Mouse (Mus musculus) hindbrain, embryonic 11.5 days (tissue): ENCODE measurements around the gene Pigt. TPM values are rescaled to one million over a fixed set of nuclear protein-coding genes. Genes with fewer than 3 reads are reported as not detected.

Source experiments
- polyA plus RNA-seq: library from polyadenylated mRNA; unstranded; fragments of >200 nt; fragmentation: Nextera tagmentation; extraction: Ambion mirVana; gene quantifications from 2 replicates; pipeline ENCODE4 v1.2.1, GENCODE M21; 2014

Gene Pigt
- polyA plus RNA-seq, 1 experiment from 2014 or later: 56.8 TPM

Other genes with a start within 250 kb of the Pigt start
- gene Svs3b, start 240.9 kb upstream of the Pigt start, polyA plus RNA-seq: not detected in 2 replicates
- gene Svs4, start 219.1 kb upstream of the Pigt start, polyA plus RNA-seq: not detected in 2 replicates
- not detected in 2 replicates for gene Svs3a, start 208.3 kb upstream of the Pigt start, polyA plus RNA-seq
- not detected in 2 replicates for gene Svs6, start 180.8 kb upstream of the Pigt start, polyA plus RNA-seq
- not detected in 2 replicates for gene Svs5, start 164.8 kb upstream of the Pigt start, polyA plus RNA-seq
- gene Slpi, start 108.4 kb upstream of the Pigt start, polyA plus RNA-seq: 0.43 and 0.46 TPM in 2 replicates
- gene Rbpjl, start 94.4 kb upstream of the Pigt start, polyA plus RNA-seq: not detected in 2 replicates
- gene Matn4, start 92.4 kb upstream of the Pigt start, polyA plus RNA-seq: 0.71 and 0.91 TPM in 2 replicates
- 9.8 and 11.6 TPM in 2 replicates for gene Sdc4, start 53.6 kb upstream of the Pigt start, polyA plus RNA-seq
- gene Sys1, start 40.6 kb upstream of the Pigt start, polyA plus RNA-seq: 71.3 and 72.2 TPM in 2 replicates
- gene Gm20458, start 36.6 kb upstream of the Pigt start, polyA plus RNA-seq: 4.8 and 5.4 TPM in 2 replicates
- not detected in 2 replicates for gene Trp53tg5, start 23.8 kb upstream of the Pigt start, polyA plus RNA-seq
- gene Dbndd2, start 11.4 kb upstream of the Pigt start, polyA plus RNA-seq: 2.4 and 3.8 TPM in 2 replicates
- 22.9 TPM in 2 replicates for gene Wfdc2, start 64.9 kb downstream of the Pigt start, polyA plus RNA-seq
- not detected in 2 replicates for gene Spint3, start 75.9 kb downstream of the Pigt start, polyA plus RNA-seq
- not detected in 2 replicates for gene Wfdc6a, start 87.9 kb downstream of the Pigt start, polyA plus RNA-seq
- not detected in 2 replicates for gene Eppin, start 96.1 kb downstream of the Pigt start, polyA plus RNA-seq
- not detected in 2 replicates for gene Wfdc6b, start 116.0 kb downstream of the Pigt start, polyA plus RNA-seq
- not detected in 2 replicates for gene Wfdc8, start 116.1 kb downstream of the Pigt start, polyA plus RNA-seq
- not detected in 2 replicates for gene Wfdc16, start 141.3 kb downstream of the Pigt start, polyA plus RNA-seq
- gene Wfdc10, start 158.5 kb downstream of the Pigt start, polyA plus RNA-seq: not detected in 2 replicates
- gene Wfdc9, start 159.1 kb downstream of the Pigt start, polyA plus RNA-seq: not detected in 2 replicates
- not detected in 2 replicates for gene Wfdc11, start 176.6 kb downstream of the Pigt start, polyA plus RNA-seq
- gene Wfdc13, start 187.6 kb downstream of the Pigt start, polyA plus RNA-seq: 0.24 TPM in 1 of 2 replicates, not detected in the other
- not detected in 2 replicates for gene Spint4, start 201.0 kb downstream of the Pigt start, polyA plus RNA-seq
- not detected in 2 replicates for gene Spint5, start 217.8 kb downstream of the Pigt start, polyA plus RNA-seq
- gene Wfdc3, start 248.4 kb downstream of the Pigt start, polyA plus RNA-seq: 0.53 and 1.0 TPM in 2 replicates
- gene Dnttip1, start 248.5 kb downstream of the Pigt start, polyA plus RNA-seq: 79.4 and 81.5 TPM in 2 replicates